In genomic region chr1:38885956-38886355, GRCm38 (mm10) we compare ENCODE assay signal across 21 mouse cellular contexts. TPM values are rescaled to one million over a fixed set of nuclear protein-coding genes. Genes with fewer than 3 reads are reported as not detected.
DNase-seq lines count a peak whose midpoint lies in the region; ATAC-seq lines count a peak whose summit lies in the region.
"Had no signal": no experiment of that assay in that cellular context is flagged by ENCODE, and none has a peak within 500 bp of the region (broad histone marks: within the 10 kb centered on the region; RNA-seq: fewer than 3 reads in every experiment).

No protein-coding gene starts in this region.

- no peak overlapping the region for H3K4me2 ChIP-seq in embryonic facial prominence, embryonic 14.5 days (ENCODE audit: low read depth, low read length)
- H3K4me2 ChIP-seq in midbrain, embryonic 15.5 days = no peak overlapping the region
- H3K4me2 ChIP-seq: embryonic facial prominence, embryonic 12.5 days; heart, embryonic 15.5 days; lung, embryonic 14.5 days had no signal

- H3K4me3 ChIP-seq in embryonic facial prominence, embryonic 14.5 days (ENCODE audit: low read depth, low read length) = no peak overlapping the region
- no peak overlapping the region for H3K4me3 ChIP-seq in midbrain, embryonic 15.5 days
- H3K4me3 ChIP-seq: embryonic facial prominence, embryonic 12.5 days; heart, embryonic 15.5 days had no signal

- no peak overlapping the region for H3K9ac ChIP-seq in embryonic facial prominence, embryonic 14.5 days (ENCODE audit: low read depth, low read length)
- H3K9ac ChIP-seq in midbrain, embryonic 15.5 days = no peak overlapping the region
- H3K9ac ChIP-seq: embryonic facial prominence, embryonic 12.5 days; heart, embryonic 15.5 days; lung, embryonic 14.5 days had no signal

- WGBS in embryonic facial prominence, embryonic 14.5 days = 48% methylated on average over 2 of the region's 2 CpGs
- WGBS in midbrain, embryonic 15.5 days = 71% methylated on average over 2 of the region's 2 CpGs

- no peaks in the 10 kb centered on the region for H3K27me3 ChIP-seq in embryonic facial prominence, embryonic 14.5 days (replicated peaks; ENCODE audit: control insufficient read depth, insufficient read depth, low read length)
- no peaks in the 10 kb centered on the region for H3K27me3 ChIP-seq in splenic B cell, adult 2 months (ENCODE audit: control insufficient read depth, insufficient read depth, low read length, poor library complexity, severe bottlenecking)
- H3K27me3 ChIP-seq in midbrain, embryonic 15.5 days (replicated peaks) = no peaks in the 10 kb centered on the region
- H3K27me3 ChIP-seq: embryonic facial prominence, embryonic 12.5 days; heart, embryonic 15.5 days had no signal

- H3K4me1 ChIP-seq in embryonic facial prominence, embryonic 14.5 days (ENCODE audit: control insufficient read depth, insufficient read depth, low read length) = peaks cover 8% of the 10 kb centered on the region; the same call in 1 of the 2 replicates
- no peaks in the 10 kb centered on the region for H3K4me1 ChIP-seq in midbrain, embryonic 15.5 days

- no peak overlapping the region for H3K27ac ChIP-seq in embryonic facial prominence, embryonic 14.5 days (replicated peaks; ENCODE audit: low read depth, low read length)
- no peak overlapping the region for H3K27ac ChIP-seq in midbrain, embryonic 15.5 days
- H3K27ac ChIP-seq: embryonic facial prominence, embryonic 12.5 days; heart, embryonic 15.5 days; kidney, postnatal 0 days had no signal

- no peaks in the 10 kb centered on the region for H3K9me3 ChIP-seq in embryonic facial prominence, embryonic 14.5 days (ENCODE audit: control insufficient read depth, low read length)
- no peaks in the 10 kb centered on the region for H3K9me3 ChIP-seq in midbrain, embryonic 15.5 days
- H3K9me3 ChIP-seq: embryonic facial prominence, embryonic 12.5 days; heart, embryonic 15.5 days had no signal

- ATAC-seq in embryonic facial prominence, embryonic 14.5 days (ENCODE audit: low read depth) = no peak
- no peak for ATAC-seq in midbrain, embryonic 15.5 days (replicated peaks)
- ATAC-seq in monocyte, adult 5-6 weeks (replicated peaks; ENCODE audit: insufficient number of reproducible peaks, low FRiP score, low TSS enrichment, poor library complexity, severe bottlenecking) = no peak
- ATAC-seq: intestine, embryonic 16.5 days had no signal

- peak; percentile 27 to 31 for DNase-seq in spleen, postnatal 36 days (ENCODE audit: low spot score in 2 of 2)
- no peak for DNase-seq in spleen, postnatal 4 days (ENCODE audit: low spot score in 2 of 2)
- DNase-seq in embryonic facial prominence, embryonic 14.5 days (ENCODE audit: low spot score) = peak; percentile 16
- DNase-seq in splenic B cell, adult 2 months (ENCODE audit: low read depth, low spot score) = peak; percentile 41
- no peak for DNase-seq in retina, postnatal 1 day
- DNase-seq in retina, embryonic 14.5 days (ENCODE audit: low spot score) = no peak
- DNase-seq: cerebellum, adult 11-12 months; cerebellum, postnatal 36 days; heart, adult 18-20 months; layer of hippocampus, adult 9-11 months; lung, embryonic 14.5 days had no signal

- H3K36me3 ChIP-seq in embryonic facial prominence, embryonic 14.5 days (ENCODE audit: control insufficient read depth, insufficient read depth, low read length) = peaks cover 4% of the 10 kb centered on the region; the same call in 1 of the 2 replicates
- no peaks in the 10 kb centered on the region for H3K36me3 ChIP-seq in splenic B cell, adult 2 months (ENCODE audit: control insufficient read depth, insufficient read depth, low read length, poor library complexity, severe bottlenecking)
- H3K36me3 ChIP-seq in midbrain, embryonic 15.5 days (replicated peaks) = peaks cover 13% of the 10 kb centered on the region; the same call in 1 of the 2 replicates
- H3K36me3 ChIP-seq: embryonic facial prominence, embryonic 12.5 days; heart, embryonic 15.5 days had no signal

RNA-seq across cellular contexts. Expression of gene Chst10, which starts 12.0 kb away (rescaled TPM):
- 8.1 and 8.4 TPM in 2 replicates for polyA plus RNA-seq in embryonic facial prominence, embryonic 14.5 days (2014; fragmentation: Nextera tagmentation; extraction: Ambion mirVana)
- polyA plus RNA-seq in midbrain, embryonic 15.5 days (2015; fragmentation: Nextera tagmentation; extraction: Ambion mirVana) = 65.1 and 65.9 TPM in 2 replicates
- 1.3 to 2.5 TPM (median 1.3 TPM) in 3 replicates for total RNA-seq in monocyte, adult 5-6 weeks (2017)

RNA-seq across cellular contexts. Expression of gene Lonrf2, which starts 49.4 kb away (rescaled TPM):
- polyA plus RNA-seq in embryonic facial prominence, embryonic 14.5 days (2014; fragmentation: Nextera tagmentation; extraction: Ambion mirVana) = 3.0 and 3.1 TPM in 2 replicates
- polyA plus RNA-seq in midbrain, embryonic 15.5 days (2015; fragmentation: Nextera tagmentation; extraction: Ambion mirVana) = 22.2 and 26.4 TPM in 2 replicates
- total RNA-seq in monocyte, adult 5-6 weeks (2017) = not detected in 3 replicates
- total RNA-seq: liver, adult 2 months had no signal
- polyA plus RNA-seq: C2C12; liver, adult 2 months had no signal

RNA-seq across cellular contexts. Expression of gene Nms, which starts 53.0 kb away (rescaled TPM):
- polyA plus RNA-seq in embryonic facial prominence, embryonic 14.5 days (2014; fragmentation: Nextera tagmentation; extraction: Ambion mirVana) = not detected in 2 replicates
- polyA plus RNA-seq in midbrain, embryonic 15.5 days (2015; fragmentation: Nextera tagmentation; extraction: Ambion mirVana) = 0.26 TPM in 1 of 2 replicates, not detected in the other
- total RNA-seq in monocyte, adult 5-6 weeks (2017) = not detected in 3 replicates
- total RNA-seq: heart, adult 18-20 months; left cerebral cortex, postnatal 25 days; liver, adult 2 months had no signal
- polyA plus RNA-seq: C2C12; embryonic facial prominence, embryonic 12.5 days; forebrain, embryonic 11.5 days; heart, embryonic 15.5 days; intestine, embryonic 16.5 days; kidney, postnatal 0 days; liver, adult 2 months; lung, embryonic 14.5 days had no signal

Comparison
In these comparisons a context has a peak if more than half of its experiments do, and no peak if none do; other contexts are left out.
1. DNase-seq: peak in spleen, postnatal 36 days (2 of 2), embryonic facial prominence, embryonic 14.5 days (single experiment) and splenic B cell, adult 2 months (single experiment); none in spleen, postnatal 4 days (0 of 2), retina, postnatal 1 day (single experiment) and retina, embryonic 14.5 days (single experiment).